Mouse (Mus musculus): ENCODE measurements around the gene Fxyd3. TPM values are rescaled to one million over a fixed set of nuclear protein-coding genes. Genes with fewer than 3 reads are reported as not detected.

Gene Fxyd3
- under 1 TPM; 0.58 to 0.92 TPM for total RNA-seq (2021)
- long read RNA-seq, partial matches to known transcripts, result 0 of 1 reads
- long read RNA-seq, other reads (novel, unspliced or antisense), result 1 of 1 reads

GRCm38 (mm10) chr7:31076492-31076891, at the start of gene Fxyd3:
TSS of gene Fxyd3 (minus strand) at chr7:31076704.
- no peak for DNase-seq (ENCODE audit: low spot score in 2 of 2)

- DNase-seq (ENCODE audit: low spot score in 2 of 2), result no peak
These were observed 48.6 kb upstream of the Fxyd3 start for GRCm38 (mm10) chr7:31125116-31125515.

GRCm38 (mm10) chr7:31124381-31124780, 47.9 kb upstream of the Fxyd3 start:
- no peak for DNase-seq (ENCODE audit: low spot score in 2 of 2)

GRCm38 (mm10) chr7:31123697-31124096, 47.2 kb upstream of the Fxyd3 start:
- DNase-seq (ENCODE audit: low spot score in 2 of 2), result no peak

GRCm38 (mm10) chr7:31122641-31123631, 46.4 kb upstream of the Fxyd3 start:
- DNase-seq (ENCODE audit: low spot score in 2 of 2), result no peak

- DNase-seq (ENCODE audit: low spot score in 2 of 2), result no peak
These were observed 43.1 kb upstream of the Fxyd3 start for GRCm38 (mm10) chr7:31119556-31119955.

- DNase-seq (ENCODE audit: low spot score in 2 of 2), result no peak
These were observed 42.0 kb upstream of the Fxyd3 start for GRCm38 (mm10) chr7:31118486-31118885.

- peak; percentile 70 to 87 for DNase-seq (ENCODE audit: low spot score in 2 of 2)
These were observed 41.0 kb upstream of the Fxyd3 start for GRCm38 (mm10) chr7:31117465-31117864.

GRCm38 (mm10) chr7:31116721-31117145, 40.2 kb upstream of the Fxyd3 start:
- DNase-seq (ENCODE audit: low spot score in 2 of 2), result no peak

- no peak for DNase-seq (ENCODE audit: low spot score in 2 of 2)
These were observed 39.1 kb upstream of the Fxyd3 start for GRCm38 (mm10) chr7:31115587-31116043.

GRCm38 (mm10) chr7:31115182-31115581, 38.7 kb upstream of the Fxyd3 start, which contains the start of gene Hpn:
TSS of gene Hpn (minus strand) at chr7:31115290.
- no peak for DNase-seq (ENCODE audit: low spot score in 2 of 2)

GRCm38 (mm10) chr7:31114646-31115045, 38.1 kb upstream of the Fxyd3 start:
- no peak for DNase-seq (ENCODE audit: low spot score in 2 of 2)

GRCm38 (mm10) chr7:31113800-31114199, 37.3 kb upstream of the Fxyd3 start:
- no peak for DNase-seq (ENCODE audit: low spot score in 2 of 2)

GRCm38 (mm10) chr7:31112036-31112435, 35.5 kb upstream of the Fxyd3 start:
- no peak for DNase-seq (ENCODE audit: low spot score in 2 of 2)

GRCm38 (mm10) chr7:31110861-31111385, 34.4 kb upstream of the Fxyd3 start:
- DNase-seq (ENCODE audit: low spot score in 2 of 2), result no peak

GRCm38 (mm10) chr7:31109796-31110195, 33.3 kb upstream of the Fxyd3 start:
- DNase-seq (ENCODE audit: low spot score in 2 of 2), result no peak

- DNase-seq (ENCODE audit: low spot score in 2 of 2), result no peak
These were observed 32.6 kb upstream of the Fxyd3 start for GRCm38 (mm10) chr7:31109091-31109490.

GRCm38 (mm10) chr7:31107781-31108180, 31.3 kb upstream of the Fxyd3 start:
- no peak for DNase-seq (ENCODE audit: low spot score in 2 of 2)

GRCm38 (mm10) chr7:31106166-31106565, 29.7 kb upstream of the Fxyd3 start:
- no peak for DNase-seq (ENCODE audit: low spot score in 2 of 2)

GRCm38 (mm10) chr7:31105061-31105768, 28.7 kb upstream of the Fxyd3 start:
- no peak for DNase-seq (ENCODE audit: low spot score in 2 of 2)

- DNase-seq (ENCODE audit: low spot score in 2 of 2), result no peak
These were observed 24.3 kb upstream of the Fxyd3 start for GRCm38 (mm10) chr7:31100786-31101185.

- DNase-seq (ENCODE audit: low spot score in 2 of 2), result no peak
These were observed 23.1 kb upstream of the Fxyd3 start for GRCm38 (mm10) chr7:31099612-31099982.
